Mouse (Mus musculus): ENCODE data around the gene Zfp219. TPM values are rescaled to one million over a fixed set of nuclear protein-coding genes. Genes with fewer than 3 reads are reported as not detected.

Gene Zfp219
- polyA plus RNA-seq, 1 experiment from 2014 or later = 43.3 TPM

- no peak for ATAC-seq (replicated peaks)
- H3K4me2 ChIP-seq (replicated peaks) = peak overlapping the region; percentile 51
- H3K9me3 ChIP-seq = no peaks in the 10 kb centered on the region
- 0 out of 2 replicates have a peak overlapping the region, but pooled peaks have one; percentile 8 for H3K27ac ChIP-seq (replicated peaks)
- peaks cover 70% of the 10 kb centered on the region for H3K4me1 ChIP-seq
- WGBS = 18% methylated on average over 26 of the region's 26 CpGs
- H3K27me3 ChIP-seq = no peaks in the 10 kb centered on the region
- H3K4me3 ChIP-seq = peak overlapping the region; percentile 27
- H3K36me3 ChIP-seq = peaks cover 31% of the 10 kb centered on the region
- H3K9ac ChIP-seq (replicated peaks) = peak overlapping the region; percentile 5; the same call in 1 of the 2 replicates
These were observed 11.2 kb downstream of the Zfp219 start for GRCm38 (mm10) chr14:52009361-52009760.

- no peaks in the 10 kb centered on the region for H3K9me3 ChIP-seq
- H3K4me3 ChIP-seq = peak overlapping the region; percentile 27
- H3K36me3 ChIP-seq = peaks cover 31% of the 10 kb centered on the region
- peak; percentile 18 for ATAC-seq (replicated peaks)
- H3K9ac ChIP-seq (replicated peaks) = peak overlapping the region; percentile 27
- H3K4me1 ChIP-seq = peaks cover 78% of the 10 kb centered on the region
- no peaks in the 10 kb centered on the region for H3K27me3 ChIP-seq
- peak overlapping the region; percentile 51 for H3K4me2 ChIP-seq (replicated peaks)
- peak overlapping the region; percentile 8; the same call in 1 of the 2 replicates for H3K27ac ChIP-seq (replicated peaks)
- WGBS = 48% methylated on average over 38 of the region's 38 CpGs
These were observed 12.0 kb downstream of the Zfp219 start for GRCm38 (mm10) chr14:52008321-52009203.

- ATAC-seq (replicated peaks) = no peak
- H3K27me3 ChIP-seq = no peaks in the 10 kb centered on the region
- no peak overlapping the region for H3K4me2 ChIP-seq (replicated peaks)
- H3K4me3 ChIP-seq = no peak overlapping the region
- no peak overlapping the region for H3K9ac ChIP-seq (replicated peaks)
- 0 out of 2 replicates have a peak overlapping the region, but pooled peaks have one; percentile 4 for H3K27ac ChIP-seq (replicated peaks)
- H3K36me3 ChIP-seq = peaks cover 45% of the 10 kb centered on the region
- H3K9me3 ChIP-seq = no peaks in the 10 kb centered on the region
- WGBS = 93% methylated on average over 23 of the region's 23 CpGs
- peaks cover 70% of the 10 kb centered on the region for H3K4me1 ChIP-seq
These were observed 13.8 kb downstream of the Zfp219 start for GRCm38 (mm10) chr14:52006771-52007170.

- no peaks in the 10 kb centered on the region for H3K27me3 ChIP-seq
- 65% methylated on average over 8 of the region's 8 CpGs for WGBS
- H3K4me2 ChIP-seq (replicated peaks) = no peak overlapping the region
- H3K36me3 ChIP-seq = peaks cover 45% of the 10 kb centered on the region
- peaks cover 65% of the 10 kb centered on the region for H3K4me1 ChIP-seq
- no peak for ATAC-seq (replicated peaks)
- H3K9me3 ChIP-seq = no peaks in the 10 kb centered on the region
- H3K9ac ChIP-seq (replicated peaks) = no peak overlapping the region
- H3K4me3 ChIP-seq = no peak overlapping the region
- H3K27ac ChIP-seq (replicated peaks) = 0 out of 2 replicates have a peak overlapping the region, but pooled peaks have one; percentile 4
These were observed 14.3 kb downstream of the Zfp219 start for GRCm38 (mm10) chr14:52006241-52006640.

GRCm38 (mm10) chr14:52005616-52006015 lies 14.9 kb downstream of the Zfp219 start:
- Histone ChIP-seq H3K4me1 (peaks cover 58% of the 10 kb centered on the region), H3K4me2 (replicated peaks) (no peak overlapping the region), H3K4me3 (no peak overlapping the region), H3K9me3 (no peaks in the 10 kb centered on the region), H3K36me3 (peaks cover 50% of the 10 kb centered on the region), H3K27ac (replicated peaks) (peak overlapping the region; percentile 82; the same call in 1 of the 2 replicates), H3K27me3 (no peaks in the 10 kb centered on the region), H3K9ac (replicated peaks) (no peak overlapping the region)
- no peak for ATAC-seq (replicated peaks)
- WGBS = 67% methylated on average over 6 of the region's 6 CpGs

- H3K4me1 ChIP-seq = peaks cover 54% of the 10 kb centered on the region
These were observed 15.4 kb downstream of the Zfp219 start for GRCm38 (mm10) chr14:52005141-52005540.

GRCm38 (mm10) chr14:52003981-52004495 lies 16.5 kb downstream of the Zfp219 start:
- Histone ChIP-seq H3K9me3 (no peaks in the 10 kb centered on the region), H3K9ac (replicated peaks) (peak overlapping the region; percentile 33; the same call in 1 of the 2 replicates), H3K27ac (replicated peaks) (peak overlapping the region; percentile 82), H3K4me2 (replicated peaks) (peak overlapping the region; percentile 48), H3K27me3 (no peaks in the 10 kb centered on the region), H3K36me3 (peaks cover 62% of the 10 kb centered on the region), H3K4me3 (peak overlapping the region; percentile 30), H3K4me1 (peaks cover 43% of the 10 kb centered on the region)
- ATAC-seq (replicated peaks) = peak; percentile 85
- WGBS = 2% methylated on average over 16 of the region's 16 CpGs

More at GRCm38 (mm10) chr14:52005141-52005540, 15.4 kb downstream of the Zfp219 start:
- ATAC-seq (replicated peaks) = no peak
- no peak overlapping the region for H3K4me2 ChIP-seq (replicated peaks)
- WGBS = 67% methylated on average over 7 of the region's 7 CpGs
- H3K27me3 ChIP-seq = no peaks in the 10 kb centered on the region
- no peak overlapping the region for H3K4me3 ChIP-seq
- peaks cover 54% of the 10 kb centered on the region for H3K36me3 ChIP-seq
- H3K9ac ChIP-seq (replicated peaks) = no peak overlapping the region
- H3K27ac ChIP-seq (replicated peaks) = peak overlapping the region; percentile 82
- no peaks in the 10 kb centered on the region for H3K9me3 ChIP-seq

- H3K4me3 ChIP-seq = no peak overlapping the region
- H3K4me1 ChIP-seq = 0 out of 2 replicates have a peak, but pooled peaks cover 4% of the 10 kb centered on the region
- no peaks in the 10 kb centered on the region for H3K27me3 ChIP-seq
- H3K9ac ChIP-seq (replicated peaks) = no peak overlapping the region
- H3K27ac ChIP-seq (replicated peaks) = no peak overlapping the region
- WGBS = 88% methylated on average over 14 of the region's 14 CpGs
- peaks cover 80% of the 10 kb centered on the region for H3K36me3 ChIP-seq
- no peak for ATAC-seq (replicated peaks)
- no peaks in the 10 kb centered on the region for H3K9me3 ChIP-seq
- no peak overlapping the region for H3K4me2 ChIP-seq (replicated peaks)
These were observed 23.1 kb downstream of the Zfp219 start for GRCm38 (mm10) chr14:51997483-51997882.

- H3K4me3 ChIP-seq = no peak overlapping the region
These were observed 23.7 kb downstream of the Zfp219 start for GRCm38 (mm10) chr14:51996866-51997265.

GRCm38 (mm10) chr14:51996231-51996841 lies 24.2 kb downstream of the Zfp219 start:
- ATAC-seq (replicated peaks) = 0 out of 2 replicates have a peak, but pooled peaks have one; percentile 14
- 0 out of 2 replicates have a peak overlapping the region, but pooled peaks have one; percentile 0 for H3K27ac ChIP-seq (replicated peaks)

More at GRCm38 (mm10) chr14:51996866-51997265, 23.7 kb downstream of the Zfp219 start:
- ATAC-seq (replicated peaks) = peak; percentile 62; the same call in 1 of the 2 replicates
- H3K27me3 ChIP-seq = no peaks in the 10 kb centered on the region
- H3K36me3 ChIP-seq = peaks cover 80% of the 10 kb centered on the region
- no peaks in the 10 kb centered on the region for H3K9me3 ChIP-seq
- H3K4me1 ChIP-seq = 0 out of 2 replicates have a peak, but pooled peaks cover 4% of the 10 kb centered on the region
- H3K4me2 ChIP-seq (replicated peaks) = no peak overlapping the region
- WGBS = 46% methylated on average over 17 of the region's 17 CpGs
- no peak overlapping the region for H3K9ac ChIP-seq (replicated peaks)
- 0 out of 2 replicates have a peak overlapping the region, but pooled peaks have one; percentile 0 for H3K27ac ChIP-seq (replicated peaks)

GRCm38 (mm10) chr14:51995219-51995871 lies 25.2 kb downstream of the Zfp219 start:
- no peak for ATAC-seq (replicated peaks)
- no peak overlapping the region for H3K4me3 ChIP-seq
- no peaks in the 10 kb centered on the region for H3K9me3 ChIP-seq
- no peak overlapping the region for H3K27ac ChIP-seq (replicated peaks)
- H3K36me3 ChIP-seq = peaks cover 84% of the 10 kb centered on the region
- no peaks in the 10 kb centered on the region for H3K27me3 ChIP-seq
- H3K9ac ChIP-seq (replicated peaks) = no peak overlapping the region
- no peak overlapping the region for H3K4me2 ChIP-seq (replicated peaks)
- 0 out of 2 replicates have a peak, but pooled peaks cover 4% of the 10 kb centered on the region for H3K4me1 ChIP-seq
- WGBS = 86% methylated on average over 12 of the region's 12 CpGs

More at GRCm38 (mm10) chr14:51996231-51996841, 24.2 kb downstream of the Zfp219 start:
- no peak overlapping the region for H3K4me2 ChIP-seq (replicated peaks)
- H3K9me3 ChIP-seq = no peaks in the 10 kb centered on the region
- no peak overlapping the region for H3K9ac ChIP-seq (replicated peaks)
- peaks cover 84% of the 10 kb centered on the region for H3K36me3 ChIP-seq
- 0 out of 2 replicates have a peak, but pooled peaks cover 4% of the 10 kb centered on the region for H3K4me1 ChIP-seq
- H3K4me3 ChIP-seq = no peak overlapping the region
- no peaks in the 10 kb centered on the region for H3K27me3 ChIP-seq
- 90% methylated on average over 13 of the region's 13 CpGs for WGBS
